Mouse (Mus musculus) olfactory bulb, adult 2 months (tissue): ENCODE results near the gene Sbf2.

Experiments used
- CTCF ChIP-seq: fragments of 200-500 bp; IDR thresholded peaks from 2 replicates; pipeline ENCODE4 v1.5.1; 2012; ENCODE audit warnings: low read depth, mild to moderate bottlenecking, low read length, moderate library complexity; ENCODE audit not compliant: insufficient read depth
- POLR2A ChIP-seq: fragments of 200-500 bp; IDR thresholded peaks from 2 replicates; pipeline ENCODE4 v1.6.1; 2012; ENCODE audit warnings: mild to moderate bottlenecking, low read depth, low read length, moderate library complexity; ENCODE audit not compliant: insufficient read depth

DNA sequence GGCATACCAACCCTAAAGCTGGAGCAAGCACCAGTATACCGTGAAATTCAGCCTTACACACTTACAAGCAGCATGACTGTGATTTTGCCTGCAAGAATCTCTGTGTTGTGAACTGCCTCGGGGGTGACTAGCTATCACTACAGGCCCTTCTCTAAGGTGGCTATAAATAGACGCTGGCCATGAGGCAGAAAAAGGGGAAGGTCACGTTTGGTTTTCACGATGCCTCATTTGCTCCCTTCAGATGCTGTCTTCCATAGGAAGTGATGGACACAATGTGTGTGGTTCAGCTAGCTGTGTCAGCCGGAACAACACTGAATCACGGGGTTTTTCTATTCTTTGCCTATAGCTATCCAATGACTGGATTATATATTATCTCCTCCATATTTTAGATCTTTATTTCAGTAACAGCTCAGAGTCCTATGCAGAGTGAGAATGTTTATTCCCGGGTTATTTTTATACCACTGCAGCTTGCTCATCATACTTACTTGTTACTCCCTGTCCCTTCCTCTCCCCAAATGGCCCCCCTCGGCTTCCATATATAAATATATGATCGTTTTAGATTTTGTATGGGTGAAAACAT is 235.3 kb downstream of the Sbf2 start:
- TF ChIP-seq CTCF = no peak
- no peak for TF ChIP-seq POLR2A
